Mouse (Mus musculus): ENCODE results near the gene Slc13a2.

Slc13a2 gene

DNA sequence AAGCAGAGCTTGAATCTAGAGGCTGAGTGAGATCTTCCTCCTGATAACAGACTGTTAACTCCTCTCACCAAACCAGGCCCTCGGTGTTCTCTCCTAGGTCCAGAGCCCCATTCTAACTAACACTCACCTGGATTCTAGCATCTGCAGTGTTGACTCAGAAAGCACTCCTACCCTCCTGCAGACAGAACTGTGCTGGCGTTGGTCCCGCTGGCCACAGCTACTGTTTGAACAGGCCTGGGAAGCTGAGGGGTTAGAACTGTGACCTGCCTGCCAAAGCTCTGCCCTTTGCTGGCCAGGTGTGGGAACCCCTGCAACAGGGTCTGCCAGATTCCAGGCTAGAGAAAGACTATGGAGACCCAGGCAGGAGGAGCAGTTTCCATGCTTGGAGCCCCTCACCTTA lies 29.3 kb downstream of the Slc13a2 start:
- in situ Hi-C loops (cut with MboI), result no loop called here

DNA sequence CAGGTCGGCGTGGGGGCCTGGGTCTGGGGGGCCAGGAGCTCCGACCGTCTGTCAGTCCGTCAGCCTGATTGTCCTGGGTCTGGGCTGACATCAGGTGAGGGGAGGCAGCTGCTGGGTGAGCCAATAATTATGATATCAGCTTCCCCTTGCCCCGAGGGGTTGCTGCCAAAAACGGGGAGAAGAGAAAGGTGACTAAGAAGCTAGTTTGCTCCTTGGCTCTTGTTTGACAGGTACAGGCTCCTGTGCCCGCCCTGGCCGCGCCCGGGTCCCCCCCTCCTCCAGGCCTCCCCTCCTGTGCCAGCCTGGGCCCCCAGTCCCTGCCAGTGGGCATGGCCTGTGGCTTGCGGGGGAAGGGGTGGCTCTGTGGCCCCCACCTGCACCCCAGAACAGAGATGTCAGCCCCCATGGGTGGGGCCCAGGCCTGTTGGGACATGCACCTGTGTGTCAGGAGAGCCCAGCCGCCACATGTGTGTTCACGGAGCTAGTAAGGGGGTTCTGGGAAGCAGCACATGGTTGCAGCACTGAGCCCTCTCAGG lies 35.4 kb downstream of the Slc13a2 start, which contains the start of gene Foxn1:
Gene Foxn1 (minus strand): TSS at position 51 of the 536 bp plus-strand sequence.
- in situ Hi-C loops (cut with MboI), result no loop called here

- in situ Hi-C loops (cut with MboI), result no loop called here
Measured at GRCm38 (mm10) chr11:78385776-78386175, 36.2 kb downstream of the Slc13a2 start.

- in situ Hi-C loops (cut with MboI), result no loop called here
Measured at GRCm38 (mm10) chr11:78382701-78383100, 39.3 kb downstream of the Slc13a2 start.

DNA sequence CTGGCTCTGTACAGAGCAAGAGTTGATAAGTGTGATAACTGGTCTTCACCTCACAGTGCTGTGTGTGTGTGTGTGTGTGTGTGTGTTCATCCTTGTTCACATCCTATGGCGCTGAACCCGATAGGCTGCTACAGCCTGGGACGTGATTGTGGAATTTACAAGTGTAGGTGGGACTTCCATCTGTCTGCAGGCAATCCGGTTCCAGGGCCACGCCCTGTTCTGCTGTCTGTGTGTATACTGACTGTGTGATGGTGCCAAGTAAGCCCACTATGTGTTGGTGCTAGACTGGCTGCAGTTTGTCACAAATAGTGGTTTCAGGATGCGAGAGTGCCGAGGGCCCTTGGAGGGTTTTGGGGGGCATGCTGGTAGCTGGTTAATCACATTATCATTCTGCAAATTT lies 39.7 kb downstream of the Slc13a2 start:
- in situ Hi-C loops (cut with MboI), result no loop called here

- in situ Hi-C loops (cut with MboI), result no loop called here
Measured at GRCm38 (mm10) chr11:78380996-78381395, 41.0 kb downstream of the Slc13a2 start.

GRCm38 (mm10) chr11:78380351-78380750 lies 41.7 kb downstream of the Slc13a2 start:
- in situ Hi-C loops (cut with MboI), result no loop called here

GRCm38 (mm10) chr11:78377549-78378159 lies 44.4 kb downstream of the Slc13a2 start:
- in situ Hi-C loops (cut with MboI), result no loop called here

DNA sequence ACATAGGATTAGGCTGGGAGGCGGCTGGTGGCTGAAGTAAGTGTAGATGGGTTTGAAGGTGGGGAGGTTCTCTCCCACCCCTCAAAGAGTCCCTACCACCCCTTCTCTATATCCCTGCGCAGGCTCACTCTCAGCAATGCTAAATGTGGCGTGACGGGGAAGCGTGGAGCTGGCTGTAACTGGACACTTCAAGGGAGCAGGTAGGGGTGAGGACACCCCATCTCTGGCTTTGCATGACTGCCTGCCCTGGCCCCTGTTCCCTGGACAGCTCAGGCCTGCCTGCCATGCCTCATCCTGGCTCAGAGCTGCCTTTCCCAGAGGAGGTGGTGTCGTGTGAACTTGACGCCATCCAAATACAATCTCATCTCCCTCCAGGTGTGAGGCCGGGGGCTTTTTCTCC lies 47.9 kb downstream of the Slc13a2 start:
- in situ Hi-C loops (cut with MboI), result no loop called here

- in situ Hi-C loops (cut with MboI), result no loop called here
Measured at GRCm38 (mm10) chr11:78372610-78373009, 49.4 kb downstream of the Slc13a2 start.

GRCm38 (mm10) chr11:78372166-78372565 lies 49.9 kb downstream of the Slc13a2 start:
- in situ Hi-C loops (cut with MboI), result no loop called here

- in situ Hi-C loops (cut with MboI), result no loop called here
Measured at GRCm38 (mm10) chr11:78371711-78372110, 50.3 kb downstream of the Slc13a2 start.

- in situ Hi-C loops (cut with MboI), result no loop called here
Measured at GRCm38 (mm10) chr11:78370389-78370788, 51.6 kb downstream of the Slc13a2 start.

DNA sequence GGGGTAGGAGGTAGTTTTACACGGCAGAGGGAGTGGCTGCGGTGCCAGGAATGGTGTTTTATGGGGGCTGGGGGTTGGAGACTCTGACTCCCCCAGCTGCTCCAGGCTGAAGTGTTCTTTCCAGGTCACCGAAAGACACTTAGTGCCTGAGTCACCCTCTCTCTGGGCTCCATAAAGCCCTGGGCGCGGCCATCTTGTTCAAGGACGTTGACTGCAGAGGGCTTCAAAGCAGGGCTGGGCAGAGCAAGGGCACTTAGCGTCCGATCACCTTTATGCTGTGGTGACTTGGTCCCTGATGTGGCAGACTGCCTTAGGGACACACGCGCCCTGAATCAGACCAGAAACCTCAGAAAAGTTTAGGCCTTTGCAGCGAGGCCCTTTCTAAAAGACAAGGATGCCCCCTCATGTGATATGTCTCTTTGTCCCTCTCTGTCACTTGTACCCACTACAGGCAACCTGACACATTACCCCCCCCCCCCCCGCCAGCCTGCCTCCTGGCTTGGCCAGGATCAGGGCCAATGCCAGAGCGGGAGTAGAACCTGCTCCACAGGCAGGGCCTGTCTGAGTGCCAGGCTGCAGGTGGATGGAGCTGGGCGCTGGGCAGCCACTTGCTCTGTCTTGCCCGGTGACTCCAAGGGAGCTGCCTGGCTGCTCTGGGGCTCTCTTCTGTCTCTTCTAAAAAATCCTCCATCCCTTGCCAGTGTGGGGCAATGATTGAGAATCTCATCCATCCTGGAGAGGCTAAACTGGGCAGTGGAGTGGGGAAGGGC lies 54.4 kb downstream of the Slc13a2 start:
- in situ Hi-C loops (cut with MboI), result no loop called here

DNA sequence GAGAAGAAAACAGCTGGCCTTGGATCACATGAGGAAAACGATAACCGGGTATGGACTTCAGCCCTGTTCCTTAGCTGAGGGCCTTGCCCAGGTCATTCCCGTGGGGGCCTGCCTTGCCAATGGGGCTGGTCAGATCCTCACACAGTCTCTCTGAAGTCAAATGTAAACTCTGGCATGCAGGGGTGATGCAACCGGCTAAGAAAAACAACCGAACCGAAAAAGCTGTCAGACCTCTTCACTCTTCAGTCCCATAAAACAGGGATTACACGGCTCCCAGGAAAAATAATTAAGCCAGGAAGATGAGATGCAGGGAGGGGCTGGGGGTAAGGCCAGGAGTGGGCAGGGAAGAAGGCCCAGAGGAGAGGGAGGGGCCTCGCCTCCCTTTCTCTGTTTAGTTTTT lies 57.9 kb downstream of the Slc13a2 start:
- in situ Hi-C loops (cut with MboI), result no loop called here

- in situ Hi-C loops (cut with MboI), result no loop called here
Measured at GRCm38 (mm10) chr11:78363309-78364007, 58.6 kb downstream of the Slc13a2 start.

GRCm38 (mm10) chr11:78360789-78361131 lies 61.3 kb downstream of the Slc13a2 start:
- in situ Hi-C loops (cut with MboI), result no loop called here

DNA sequence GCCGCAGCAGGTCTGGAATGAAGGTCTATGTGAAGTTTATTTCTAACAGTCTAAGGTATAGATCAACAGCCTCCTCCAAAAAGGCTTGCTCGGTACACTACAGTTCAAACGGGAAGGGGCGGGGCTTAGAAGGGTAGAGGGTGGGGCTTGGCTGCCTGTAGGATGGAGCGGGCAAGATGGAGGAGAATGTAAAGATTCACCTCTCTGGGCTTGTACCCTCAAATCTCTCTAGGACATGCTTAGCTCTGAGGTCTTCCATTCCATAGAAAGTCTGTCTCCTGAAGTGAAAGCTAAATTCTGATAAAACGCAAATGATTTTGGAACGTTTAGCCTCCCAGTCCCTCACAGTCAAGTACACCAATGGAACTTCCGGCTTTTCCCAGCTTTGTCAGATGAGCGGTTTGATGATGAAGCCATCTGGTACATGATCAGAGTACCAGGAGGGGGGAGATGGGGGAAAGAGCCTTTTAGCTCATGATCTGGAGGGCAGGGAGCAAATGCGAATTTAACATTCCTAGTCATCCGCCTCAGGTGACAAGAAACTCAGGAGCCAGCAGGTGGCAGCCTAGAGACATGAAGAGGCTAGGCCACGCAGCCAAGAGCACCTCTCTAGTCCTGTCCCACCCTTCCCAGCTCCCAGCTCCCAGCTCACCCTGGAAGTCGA lies 61.8 kb downstream of the Slc13a2 start:
- in situ Hi-C loops (cut with MboI), result no loop called here

- in situ Hi-C loops (cut with MboI), result no loop called here
Measured at GRCm38 (mm10) chr11:78358330-78359007, 63.5 kb downstream of the Slc13a2 start.

GRCm38 (mm10) chr11:78355471-78356238 lies 66.4 kb downstream of the Slc13a2 start:
- in situ Hi-C loops (cut with MboI), result no loop called here

- in situ Hi-C loops (cut with MboI), result no loop called here
Measured at GRCm38 (mm10) chr11:78354905-78355304, 67.1 kb downstream of the Slc13a2 start.

Measured in mature B cell (primary cell).